Mouse (Mus musculus): Measurements from ENCODE around the gene Slc19a2. TPM values are rescaled to one million over a fixed set of nuclear protein-coding genes. Genes with fewer than 3 reads are reported as not detected.
A peak's percentile ranks its signal among the peaks of the same experiment; 100 is the strongest.
"Not testable (repeated sequence)": the region's sequence is repeated elsewhere in the genome, so short reads cannot be mapped to it uniquely, and the experiment has no call there.

The Slc19a2 gene
- polyA plus RNA-seq, 1 experiment: 14.7 TPM

GRCm38 (mm10) chr1:164220261-164220660 is 28.6 kb upstream of the Slc19a2 start:
- Histone ChIP-seq H3K4me1 (ENCODE audit: control insufficient read depth, insufficient read depth, low read length) (peaks cover 1% of the 10 kb centered on the region; the same call in 1 of the 2 replicates), H3K27ac (ENCODE audit: insufficient read depth, low read length) (no peak overlapping the region), H3K4me3 (ENCODE audit: insufficient read depth, low read length) (no peak overlapping the region)
- no peak for TF ChIP-seq CTCF (IDR thresholded peaks at IDR 0.05; ENCODE audit: extremely low read depth, insufficient read depth, low read length)

GRCm38 (mm10) chr1:164223089-164223488 is 25.8 kb upstream of the Slc19a2 start:
- Histone ChIP-seq H3K4me1 (ENCODE audit: control insufficient read depth, insufficient read depth, low read length) (peaks cover 1% of the 10 kb centered on the region; the same call in 1 of the 2 replicates), H3K27ac (ENCODE audit: insufficient read depth, low read length) (no peak overlapping the region), H3K4me3 (ENCODE audit: insufficient read depth, low read length) (no peak overlapping the region)
- TF ChIP-seq POLR2A (IDR thresholded peaks at IDR 0.05; ENCODE audit: extremely low read depth, insufficient read depth, low read length) (no peak), CTCF (IDR thresholded peaks at IDR 0.05; ENCODE audit: extremely low read depth, insufficient read depth, low read length) (no peak)

GRCm38 (mm10) chr1:164231937-164232570 is 16.8 kb upstream of the Slc19a2 start:
- not testable (repeated sequence) for H3K27ac ChIP-seq (ENCODE audit: insufficient read depth, low read length); H3K4me3 ChIP-seq (ENCODE audit: insufficient read depth, low read length); H3K4me1 ChIP-seq (ENCODE audit: control insufficient read depth, insufficient read depth, low read length)

- TF ChIP-seq POLR2A (IDR thresholded peaks at IDR 0.05; ENCODE audit: extremely low read depth, insufficient read depth, low read length): no peak
- no peak for TF ChIP-seq CTCF (IDR thresholded peaks at IDR 0.05; ENCODE audit: extremely low read depth, insufficient read depth, low read length)
- H3K4me3 ChIP-seq (ENCODE audit: insufficient read depth, low read length): no peak overlapping the region
- no peak overlapping the region for H3K27ac ChIP-seq (ENCODE audit: insufficient read depth, low read length)
- H3K4me1 ChIP-seq (ENCODE audit: control insufficient read depth, insufficient read depth, low read length): peaks cover 2% of the 10 kb centered on the region; the same call in 1 of the 2 replicates
Observed at GRCm38 (mm10) chr1:164233447-164233846, 15.4 kb upstream of the Slc19a2 start.

- TF ChIP-seq POLR2A (IDR thresholded peaks at IDR 0.05; ENCODE audit: extremely low read depth, insufficient read depth, low read length): no peak
- TF ChIP-seq CTCF (IDR thresholded peaks at IDR 0.05; ENCODE audit: extremely low read depth, insufficient read depth, low read length): no peak
Observed at GRCm38 (mm10) chr1:164235078-164235477, 13.8 kb upstream of the Slc19a2 start.

GRCm38 (mm10) chr1:164236078-164236477 is 12.8 kb upstream of the Slc19a2 start:
- Histone ChIP-seq H3K4me1 (ENCODE audit: control insufficient read depth, insufficient read depth, low read length) (peaks cover 2% of the 10 kb centered on the region; the same call in 1 of the 2 replicates), H3K4me3 (ENCODE audit: insufficient read depth, low read length) (no peak overlapping the region), H3K27ac (ENCODE audit: insufficient read depth, low read length) (no peak overlapping the region)
- TF ChIP-seq CTCF (IDR thresholded peaks at IDR 0.05; ENCODE audit: extremely low read depth, insufficient read depth, low read length): no peak
- TF ChIP-seq POLR2A (IDR thresholded peaks at IDR 0.05; ENCODE audit: extremely low read depth, insufficient read depth, low read length): no peak

More at GRCm38 (mm10) chr1:164235078-164235477, 13.8 kb upstream of the Slc19a2 start:
- no peak overlapping the region for H3K27ac ChIP-seq (ENCODE audit: insufficient read depth, low read length)
- H3K4me3 ChIP-seq (ENCODE audit: insufficient read depth, low read length): no peak overlapping the region
- peaks cover 2% of the 10 kb centered on the region; the same call in 1 of the 2 replicates for H3K4me1 ChIP-seq (ENCODE audit: control insufficient read depth, insufficient read depth, low read length)

- no peak overlapping the region for H3K4me3 ChIP-seq (ENCODE audit: insufficient read depth, low read length)
- TF ChIP-seq POLR2A (IDR thresholded peaks at IDR 0.05; ENCODE audit: extremely low read depth, insufficient read depth, low read length): no peak
- TF ChIP-seq CTCF (IDR thresholded peaks at IDR 0.05; ENCODE audit: extremely low read depth, insufficient read depth, low read length): no peak
- H3K27ac ChIP-seq (ENCODE audit: insufficient read depth, low read length): no peak overlapping the region
- H3K4me1 ChIP-seq (ENCODE audit: control insufficient read depth, insufficient read depth, low read length): no peaks in the 10 kb centered on the region
Observed at GRCm38 (mm10) chr1:164241494-164241893, 7.4 kb upstream of the Slc19a2 start.

GRCm38 (mm10) chr1:164242809-164243208 is 6.0 kb upstream of the Slc19a2 start:
- H3K4me3 ChIP-seq (ENCODE audit: insufficient read depth, low read length): no peak overlapping the region
- H3K27ac ChIP-seq (ENCODE audit: insufficient read depth, low read length): no peak overlapping the region
- no peak for TF ChIP-seq POLR2A (IDR thresholded peaks at IDR 0.05; ENCODE audit: extremely low read depth, insufficient read depth, low read length)
- no peak for TF ChIP-seq CTCF (IDR thresholded peaks at IDR 0.05; ENCODE audit: extremely low read depth, insufficient read depth, low read length)
- H3K4me1 ChIP-seq (ENCODE audit: control insufficient read depth, insufficient read depth, low read length): no peaks in the 10 kb centered on the region

GRCm38 (mm10) chr1:164247442-164247841 is 1.4 kb upstream of the Slc19a2 start:
- TF ChIP-seq POLR2A (IDR thresholded peaks at IDR 0.05; ENCODE audit: extremely low read depth, insufficient read depth, low read length) (no peak), CTCF (IDR thresholded peaks at IDR 0.05; ENCODE audit: extremely low read depth, insufficient read depth, low read length) (no peak)
- no peak overlapping the region for H3K4me3 ChIP-seq (ENCODE audit: insufficient read depth, low read length)
- no peak overlapping the region for H3K27ac ChIP-seq (ENCODE audit: insufficient read depth, low read length)
- no peaks in the 10 kb centered on the region for H3K4me1 ChIP-seq (ENCODE audit: control insufficient read depth, insufficient read depth, low read length)

GRCm38 (mm10) chr1:164247971-164248370 is 875 bp upstream of the Slc19a2 start:
- Histone ChIP-seq H3K27ac (ENCODE audit: insufficient read depth, low read length) (no peak overlapping the region), H3K4me3 (ENCODE audit: insufficient read depth, low read length) (peak overlapping the region; percentile 45; the same call in 1 of the 2 replicates), H3K4me1 (ENCODE audit: control insufficient read depth, insufficient read depth, low read length) (no peaks in the 10 kb centered on the region)
- TF ChIP-seq POLR2A (IDR thresholded peaks at IDR 0.05; ENCODE audit: extremely low read depth, insufficient read depth, low read length) (no peak), CTCF (IDR thresholded peaks at IDR 0.05; ENCODE audit: extremely low read depth, insufficient read depth, low read length) (no peak)
